Mouse (Mus musculus) bone marrow macrophage, adult 2 months (primary cell): Measurements from ENCODE around the gene Hsdl1. TPM values are rescaled to one million over a fixed set of nuclear protein-coding genes. Genes with fewer than 3 reads are reported as not detected.

Experiments used
- H3K27ac ChIP-seq: 2 replicates; pipeline ENCODE4 v1.5.1; 2012; ENCODE audit warnings: low read depth, low read length; ENCODE audit not compliant: insufficient read depth
- H3K4me1 ChIP-seq: 2 replicates; pipeline ENCODE4 v1.6.1; 2012; ENCODE audit warnings: low read length; ENCODE audit not compliant: control insufficient read depth, insufficient read depth
- H3K4me3 ChIP-seq: 2 replicates; pipeline ENCODE4 v1.5.1; 2012; ENCODE audit warnings: mild to moderate bottlenecking, low read length, moderate library complexity; ENCODE audit not compliant: insufficient read depth
- CTCF ChIP-seq: IDR thresholded peaks from 2 replicates; pipeline ENCODE4 v1.5.1; 2012; ENCODE audit warnings: low read depth, mild to moderate bottlenecking, low read length, moderate library complexity
- POLR2A ChIP-seq: IDR thresholded peaks from 2 replicates; pipeline ENCODE4 v1.6.1; 2012; ENCODE audit warnings: mild to moderate bottlenecking, low read depth, low read length, borderline replicate concordance
- polyA plus RNA-seq: library from polyadenylated mRNA; stranded (reverse); fragments of >200 nt; gene quantifications from 2 replicates; pipeline ENCODE4 v1.2.4, GENCODE M21; 2012; ENCODE audit not compliant: missing spikeins, insufficient read depth, insufficient read length

Hsdl1 gene
- polyA plus RNA-seq, 1 experiment: 30.7 TPM

- Histone ChIP-seq H3K4me1 (no peaks in the 10 kb centered on the region), H3K27ac (no peak overlapping the region), H3K4me3 (no peak overlapping the region)
- no peak for TF ChIP-seq CTCF
- no peak for TF ChIP-seq POLR2A
Observed at GRCm38 (mm10) chr8:119545180-119545579, 29.8 kb downstream of the Hsdl1 start.

GRCm38 (mm10) chr8:119544606-119545005 lies 30.4 kb downstream of the Hsdl1 start:
- H3K4me1 ChIP-seq: no peaks in the 10 kb centered on the region
- TF ChIP-seq POLR2A (no peak), CTCF (no peak)
- H3K4me3 ChIP-seq: no peak overlapping the region
- H3K27ac ChIP-seq: no peak overlapping the region

GRCm38 (mm10) chr8:119531973-119532372 lies 43.0 kb downstream of the Hsdl1 start:
- TF ChIP-seq POLR2A (no peak), CTCF (no peak)
- H3K4me3 ChIP-seq: no peak overlapping the region
- H3K4me1 ChIP-seq: no peaks in the 10 kb centered on the region
- no peak overlapping the region for H3K27ac ChIP-seq

- TF ChIP-seq POLR2A (no peak), CTCF (no peak)
- H3K27ac ChIP-seq: no peak overlapping the region
- no peak overlapping the region for H3K4me3 ChIP-seq
- H3K4me1 ChIP-seq: no peaks in the 10 kb centered on the region
Observed at GRCm38 (mm10) chr8:119531397-119531796, 43.6 kb downstream of the Hsdl1 start.

- Histone ChIP-seq H3K27ac (no peak overlapping the region), H3K4me1 (no peaks in the 10 kb centered on the region), H3K4me3 (no peak overlapping the region)
- TF ChIP-seq CTCF (no peak), POLR2A (no peak)
Observed at GRCm38 (mm10) chr8:119530937-119531336, 44.0 kb downstream of the Hsdl1 start.

DNA sequence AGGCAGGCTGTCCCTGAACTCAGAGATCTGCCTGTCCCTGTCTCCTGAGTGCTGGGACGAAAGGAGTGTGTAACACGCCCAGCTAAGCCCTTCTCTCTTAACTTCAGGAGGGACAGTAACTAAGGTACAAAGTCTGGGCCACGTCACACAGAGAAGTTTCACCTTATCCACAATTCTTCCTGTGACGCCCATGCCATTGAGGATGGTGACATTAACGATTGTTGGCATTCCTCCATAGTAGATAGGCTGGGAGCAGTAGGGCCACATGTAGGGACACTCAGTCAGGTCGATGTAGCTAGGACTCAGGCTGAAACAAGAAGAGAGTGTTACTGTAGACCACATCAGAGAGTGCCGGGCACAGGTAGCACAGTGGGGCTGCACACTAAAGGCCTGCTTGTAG lies 46.2 kb downstream of the Hsdl1 start:
- H3K4me1 ChIP-seq: no peaks in the 10 kb centered on the region
- TF ChIP-seq CTCF (no peak), POLR2A (no peak)

GRCm38 (mm10) chr8:119520102-119520501 lies 54.9 kb downstream of the Hsdl1 start:
- Histone ChIP-seq H3K27ac (no peak overlapping the region), H3K4me3 (no peak overlapping the region), H3K4me1 (no peaks in the 10 kb centered on the region)
- TF ChIP-seq POLR2A: no peak
- no peak for TF ChIP-seq CTCF

More for the DNA sequence above, 46.2 kb downstream of the Hsdl1 start:
- Histone ChIP-seq H3K27ac (no peak overlapping the region), H3K4me3 (no peak overlapping the region)

GRCm38 (mm10) chr8:119516674-119517073 lies 58.3 kb downstream of the Hsdl1 start:
- no peaks in the 10 kb centered on the region for H3K4me1 ChIP-seq
- TF ChIP-seq CTCF (no peak), POLR2A (no peak)
- H3K4me3 ChIP-seq: no peak overlapping the region
- no peak overlapping the region for H3K27ac ChIP-seq

DNA sequence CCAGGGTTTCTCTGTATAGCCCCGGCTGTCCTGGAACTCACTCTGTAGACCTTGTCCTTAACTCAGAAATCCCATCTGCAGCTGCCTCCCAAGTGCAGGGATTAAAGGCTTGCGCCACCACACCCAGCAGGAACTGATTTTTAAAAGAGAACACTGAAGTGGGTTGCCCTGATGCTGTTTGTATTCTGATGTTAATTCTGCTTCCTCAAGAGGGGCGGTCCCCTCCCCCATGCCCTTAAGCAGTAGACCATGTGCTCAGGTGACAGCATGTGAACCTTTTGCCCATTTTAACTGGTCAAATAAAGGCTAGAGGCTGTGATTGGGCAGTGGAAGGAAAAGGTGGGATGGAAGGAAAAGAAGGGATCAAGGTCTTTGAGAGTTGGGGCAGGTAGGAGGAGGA lies 59.2 kb downstream of the Hsdl1 start:
- H3K27ac ChIP-seq: no peak overlapping the region
- H3K4me1 ChIP-seq: no peaks in the 10 kb centered on the region
- no peak overlapping the region for H3K4me3 ChIP-seq
- TF ChIP-seq CTCF (no peak), POLR2A (no peak)

DNA sequence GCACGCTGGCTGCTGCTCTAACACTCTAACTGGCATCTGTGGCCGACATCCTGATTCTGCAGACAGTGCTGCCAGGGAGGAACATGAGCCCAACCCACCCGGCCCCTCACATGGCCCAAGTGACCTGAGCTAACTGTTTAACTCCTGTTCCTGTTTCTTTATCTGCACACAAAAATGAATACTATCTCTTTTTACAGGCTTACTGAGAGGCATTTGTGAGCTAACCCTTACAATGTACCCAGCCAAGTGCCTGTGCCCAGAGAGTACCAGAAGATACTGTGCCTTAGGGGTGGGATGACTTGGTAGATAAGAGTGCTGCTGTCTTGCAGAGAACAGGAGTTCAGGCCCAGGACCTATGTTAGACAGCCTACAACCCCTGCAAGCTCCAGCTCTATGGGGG lies 60.0 kb downstream of the Hsdl1 start:
- TF ChIP-seq POLR2A (no peak), CTCF (no peak)
- Histone ChIP-seq H3K4me1 (no peaks in the 10 kb centered on the region), H3K4me3 (no peak overlapping the region), H3K27ac (no peak overlapping the region)

- no peak for TF ChIP-seq CTCF
- no peak for TF ChIP-seq POLR2A
- Histone ChIP-seq H3K4me3 (no peak overlapping the region), H3K4me1 (no peaks in the 10 kb centered on the region), H3K27ac (no peak overlapping the region)
Observed at GRCm38 (mm10) chr8:119513405-119513804, 61.6 kb downstream of the Hsdl1 start.

Other genes with a start within 250 kb of the Hsdl1 start
- 224 and 232 TPM in 2 replicates for gene Hsbp1, start 230.7 kb downstream of the Hsdl1 start, polyA plus RNA-seq
- gene Mlycd, start 180.3 kb downstream of the Hsdl1 start, polyA plus RNA-seq: 14.2 and 14.3 TPM in 2 replicates
- 33.8 and 34.3 TPM in 2 replicates for gene Osgin1, start 141.1 kb downstream of the Hsdl1 start, polyA plus RNA-seq
- gene Necab2, start 128.5 kb downstream of the Hsdl1 start, polyA plus RNA-seq: not detected in 2 replicates
- gene Slc38a8, start 73.5 kb downstream of the Hsdl1 start, polyA plus RNA-seq: not detected in 2 replicates
- gene Mbtps1, start 16.4 kb downstream of the Hsdl1 start, polyA plus RNA-seq: 33.1 and 37.9 TPM in 2 replicates
- gene Dnaaf1, start 52 bp upstream of the Hsdl1 start, polyA plus RNA-seq: not detected in 2 replicates
- gene Taf1c, start 30.0 kb upstream of the Hsdl1 start, polyA plus RNA-seq: 7.1 TPM in 2 replicates
- not detected in 2 replicates for gene Adad2, start 37.6 kb upstream of the Hsdl1 start, polyA plus RNA-seq
- gene Kcng4, start 60.5 kb upstream of the Hsdl1 start, polyA plus RNA-seq: not detected in 2 replicates
- not detected in 2 replicates for gene Wfdc1, start 91.2 kb upstream of the Hsdl1 start, polyA plus RNA-seq
- not detected in 2 replicates for gene Atp2c2, start 124.8 kb upstream of the Hsdl1 start, polyA plus RNA-seq
- gene Tldc1, start 203.2 kb upstream of the Hsdl1 start, polyA plus RNA-seq: 5.4 and 6.5 TPM in 2 replicates